Mouse (Mus musculus) forelimb bud, embryonic 11.5 days (tissue): ENCODE data around the gene Dtd1.
"Not testable (repeated sequence)": the region's sequence is repeated elsewhere in the genome, so short reads cannot be mapped to it uniquely, and the experiment has no call there.

ENCODE experiments used
- DNase-seq: peaks from one replicate; pipeline ENCODE4 v3.0.0-alpha.2; 2012; ENCODE audit warnings: low read depth, low spot score

Gene Dtd1

GRCm38 (mm10) chr2:144599831-144600687, at the start of gene Dtd1:
TSS of gene Dtd1 (plus strand) at chr2:144599897.
- peak; percentile 83 for DNase-seq

GRCm38 (mm10) chr2:144550529-144550928, 49.2 kb upstream of the Dtd1 start, which contains the start of gene Rbbp9:
TSS of gene Rbbp9 (minus strand) at chr2:144550869.
- peak; percentile 88 for DNase-seq

GRCm38 (mm10) chr2:144553905-144554304, 45.8 kb upstream of the Dtd1 start:
- DNase-seq, result no peak

- peak; percentile 29 for DNase-seq
These were observed 44.3 kb upstream of the Dtd1 start for GRCm38 (mm10) chr2:144555286-144555819.

GRCm38 (mm10) chr2:144555820-144556552, 43.7 kb upstream of the Dtd1 start, which contains the start of gene Sec23b:
TSS of gene Sec23b (plus strand) at chr2:144556229.
- peak; percentile 96 for DNase-seq

GRCm38 (mm10) chr2:144588723-144589122, 11.0 kb upstream of the Dtd1 start:
- DNase-seq, result no peak

- not testable (repeated sequence) for DNase-seq
These were observed 6.7 kb upstream of the Dtd1 start for GRCm38 (mm10) chr2:144593036-144593435.

GRCm38 (mm10) chr2:144593951-144594651, 5.6 kb upstream of the Dtd1 start, which contains the start of gene Smim26:
TSS of gene Smim26 (plus strand) at chr2:144594054.
- peak; percentile 79 for DNase-seq

- DNase-seq, result no peak
These were observed 1.7 kb upstream of the Dtd1 start for GRCm38 (mm10) chr2:144598006-144598405.

- DNase-seq, result no peak
These were observed 1.9 kb downstream of the Dtd1 start for GRCm38 (mm10) chr2:144601576-144601975.

GRCm38 (mm10) chr2:144613956-144614355, 14.3 kb downstream of the Dtd1 start:
- DNase-seq, result no peak

GRCm38 (mm10) chr2:144617074-144617874, 17.6 kb downstream of the Dtd1 start:
- DNase-seq, result no peak

- DNase-seq, result no peak
These were observed 21.8 kb downstream of the Dtd1 start for GRCm38 (mm10) chr2:144621491-144621890.

GRCm38 (mm10) chr2:144633551-144633950, 33.9 kb downstream of the Dtd1 start:
- DNase-seq, result no peak

- no peak for DNase-seq
These were observed 34.5 kb downstream of the Dtd1 start for GRCm38 (mm10) chr2:144634231-144634630.

- no peak for DNase-seq
These were observed 35.0 kb downstream of the Dtd1 start for GRCm38 (mm10) chr2:144634729-144635128.

GRCm38 (mm10) chr2:144635644-144636320, 36.1 kb downstream of the Dtd1 start:
- DNase-seq, result peak; percentile 62

- DNase-seq, result no peak
These were observed 37.5 kb downstream of the Dtd1 start for GRCm38 (mm10) chr2:144637204-144637603.

GRCm38 (mm10) chr2:144637671-144638395, 38.1 kb downstream of the Dtd1 start:
- no peak for DNase-seq
